Mouse (Mus musculus): ENCODE data around the gene Mdm4. TPM values are rescaled to one million over a fixed set of nuclear protein-coding genes. Genes with fewer than 3 reads are reported as not detected.
A peak's percentile ranks its signal among the peaks of the same experiment; 100 is the strongest.

Mdm4 gene
- polyA plus RNA-seq, 1 experiment = 147 TPM

- Histone ChIP-seq H3K4me3 (ENCODE audit: control insufficient read depth, insufficient read depth, low read length) (no peak overlapping the region), H3K27me3 (ENCODE audit: control insufficient read depth, insufficient read depth, low read length) (no peaks in the 10 kb centered on the region), H3K36me3 (ENCODE audit: control insufficient read depth, insufficient read depth, low read length) (no peaks in the 10 kb centered on the region), H3K27ac (ENCODE audit: control insufficient read depth, insufficient read depth, low read length) (no peak overlapping the region), H3K4me1 (replicated peaks; ENCODE audit: control insufficient read depth, insufficient read depth, low read length) (peaks cover 20% of the 10 kb centered on the region)
- DNase-seq = no peak
- TF ChIP-seq CTCF (IDR thresholded peaks at IDR 0.05; ENCODE audit: borderline replicate concordance, control insufficient read depth, extremely low read depth, insufficient read depth, low read length, poor library complexity) (no peak), POLR2A (IDR thresholded peaks at IDR 0.05; ENCODE audit: control insufficient read depth, extremely low read depth, insufficient read depth, low read length, poor library complexity) (no peak)
- 91% methylated on average over 6 of the region's 6 CpGs for WGBS
Measured at GRCm38 (mm10) chr1:133075651-133076400, 45.5 kb upstream of the Mdm4 start.

GRCm38 (mm10) chr1:133074541-133074940 lies 44.2 kb upstream of the Mdm4 start:
- H3K4me3 ChIP-seq (ENCODE audit: control insufficient read depth, insufficient read depth, low read length) = no peak overlapping the region
- peaks cover 29% of the 10 kb centered on the region for H3K4me1 ChIP-seq (replicated peaks; ENCODE audit: control insufficient read depth, insufficient read depth, low read length)
- no peak for DNase-seq
- H3K27me3 ChIP-seq (ENCODE audit: control insufficient read depth, insufficient read depth, low read length) = no peaks in the 10 kb centered on the region
- H3K36me3 ChIP-seq (ENCODE audit: control insufficient read depth, insufficient read depth, low read length) = no peaks in the 10 kb centered on the region
- H3K27ac ChIP-seq (ENCODE audit: control insufficient read depth, insufficient read depth, low read length) = no peak overlapping the region
- 97% methylated on average over 13 of the region's 13 CpGs for WGBS
- no peak for TF ChIP-seq POLR2A (IDR thresholded peaks at IDR 0.05; ENCODE audit: control insufficient read depth, extremely low read depth, insufficient read depth, low read length, poor library complexity)
- TF ChIP-seq CTCF (IDR thresholded peaks at IDR 0.05; ENCODE audit: borderline replicate concordance, control insufficient read depth, extremely low read depth, insufficient read depth, low read length, poor library complexity) = no peak

DNA sequence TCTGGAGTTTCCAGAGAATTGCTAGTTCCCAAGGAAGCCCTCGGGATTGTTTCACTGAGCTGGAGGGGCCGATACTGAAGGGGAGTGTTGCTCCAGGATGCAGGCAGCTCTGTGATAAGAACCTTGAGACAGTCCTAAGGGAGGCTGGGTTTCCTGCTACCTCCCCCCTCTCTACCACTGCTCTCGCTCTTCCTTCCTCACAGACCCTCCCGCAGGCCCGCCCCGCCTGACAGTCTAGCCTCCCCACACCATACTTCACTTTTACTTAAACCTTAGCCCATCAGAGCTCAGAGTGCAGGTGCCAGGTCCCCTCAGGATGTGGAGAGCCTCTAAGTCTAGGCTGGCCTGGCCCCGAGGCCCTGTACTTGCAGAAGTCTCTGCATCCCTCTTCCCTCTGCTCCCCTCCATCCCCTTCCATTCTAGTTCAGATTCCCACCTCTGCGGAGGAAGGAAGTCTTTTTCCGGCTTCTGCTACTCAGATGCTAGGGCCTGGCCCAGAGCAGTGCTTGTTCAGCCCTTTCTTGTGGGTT lies 43.0 kb upstream of the Mdm4 start:
- WGBS = 7% methylated on average over 9 of the region's 9 CpGs
- Histone ChIP-seq H3K27me3 (ENCODE audit: control insufficient read depth, insufficient read depth, low read length) (no peaks in the 10 kb centered on the region), H3K4me1 (replicated peaks; ENCODE audit: control insufficient read depth, insufficient read depth, low read length) (peaks cover 37% of the 10 kb centered on the region), H3K36me3 (ENCODE audit: control insufficient read depth, insufficient read depth, low read length) (no peaks in the 10 kb centered on the region), H3K27ac (ENCODE audit: control insufficient read depth, insufficient read depth, low read length) (no peak overlapping the region), H3K4me3 (ENCODE audit: control insufficient read depth, insufficient read depth, low read length) (no peak overlapping the region)
- peak; percentile 56 for DNase-seq
- no peak for TF ChIP-seq CTCF (IDR thresholded peaks at IDR 0.05; ENCODE audit: borderline replicate concordance, control insufficient read depth, extremely low read depth, insufficient read depth, low read length, poor library complexity)
- no peak for TF ChIP-seq POLR2A (IDR thresholded peaks at IDR 0.05; ENCODE audit: control insufficient read depth, extremely low read depth, insufficient read depth, low read length, poor library complexity)

GRCm38 (mm10) chr1:133071666-133072381 lies 41.5 kb upstream of the Mdm4 start:
- TF ChIP-seq POLR2A (IDR thresholded peaks at IDR 0.05; ENCODE audit: control insufficient read depth, extremely low read depth, insufficient read depth, low read length, poor library complexity) = no peak
- TF ChIP-seq CTCF (IDR thresholded peaks at IDR 0.05; ENCODE audit: borderline replicate concordance, control insufficient read depth, extremely low read depth, insufficient read depth, low read length, poor library complexity) = no peak
- DNase-seq = no peak
- Histone ChIP-seq H3K27me3 (ENCODE audit: control insufficient read depth, insufficient read depth, low read length) (no peaks in the 10 kb centered on the region), H3K4me3 (ENCODE audit: control insufficient read depth, insufficient read depth, low read length) (no peak overlapping the region), H3K27ac (ENCODE audit: control insufficient read depth, insufficient read depth, low read length) (no peak overlapping the region), H3K36me3 (ENCODE audit: control insufficient read depth, insufficient read depth, low read length) (no peaks in the 10 kb centered on the region), H3K4me1 (replicated peaks; ENCODE audit: control insufficient read depth, insufficient read depth, low read length) (peaks cover 37% of the 10 kb centered on the region)
- 85% methylated on average over 16 of the region's 16 CpGs for WGBS

- DNase-seq = no peak
- WGBS = 19% methylated on average over 5 of the region's 5 CpGs
- Histone ChIP-seq H3K36me3 (ENCODE audit: control insufficient read depth, insufficient read depth, low read length) (no peaks in the 10 kb centered on the region), H3K4me3 (ENCODE audit: control insufficient read depth, insufficient read depth, low read length) (no peak overlapping the region), H3K27ac (ENCODE audit: control insufficient read depth, insufficient read depth, low read length) (no peak overlapping the region), H3K27me3 (ENCODE audit: control insufficient read depth, insufficient read depth, low read length) (no peaks in the 10 kb centered on the region), H3K4me1 (replicated peaks; ENCODE audit: control insufficient read depth, insufficient read depth, low read length) (peaks cover 37% of the 10 kb centered on the region)
- no peak for TF ChIP-seq POLR2A (IDR thresholded peaks at IDR 0.05; ENCODE audit: control insufficient read depth, extremely low read depth, insufficient read depth, low read length, poor library complexity)
- TF ChIP-seq CTCF (IDR thresholded peaks at IDR 0.05; ENCODE audit: borderline replicate concordance, control insufficient read depth, extremely low read depth, insufficient read depth, low read length, poor library complexity) = no peak
Measured at GRCm38 (mm10) chr1:133070157-133070556, 39.8 kb upstream of the Mdm4 start.

DNA sequence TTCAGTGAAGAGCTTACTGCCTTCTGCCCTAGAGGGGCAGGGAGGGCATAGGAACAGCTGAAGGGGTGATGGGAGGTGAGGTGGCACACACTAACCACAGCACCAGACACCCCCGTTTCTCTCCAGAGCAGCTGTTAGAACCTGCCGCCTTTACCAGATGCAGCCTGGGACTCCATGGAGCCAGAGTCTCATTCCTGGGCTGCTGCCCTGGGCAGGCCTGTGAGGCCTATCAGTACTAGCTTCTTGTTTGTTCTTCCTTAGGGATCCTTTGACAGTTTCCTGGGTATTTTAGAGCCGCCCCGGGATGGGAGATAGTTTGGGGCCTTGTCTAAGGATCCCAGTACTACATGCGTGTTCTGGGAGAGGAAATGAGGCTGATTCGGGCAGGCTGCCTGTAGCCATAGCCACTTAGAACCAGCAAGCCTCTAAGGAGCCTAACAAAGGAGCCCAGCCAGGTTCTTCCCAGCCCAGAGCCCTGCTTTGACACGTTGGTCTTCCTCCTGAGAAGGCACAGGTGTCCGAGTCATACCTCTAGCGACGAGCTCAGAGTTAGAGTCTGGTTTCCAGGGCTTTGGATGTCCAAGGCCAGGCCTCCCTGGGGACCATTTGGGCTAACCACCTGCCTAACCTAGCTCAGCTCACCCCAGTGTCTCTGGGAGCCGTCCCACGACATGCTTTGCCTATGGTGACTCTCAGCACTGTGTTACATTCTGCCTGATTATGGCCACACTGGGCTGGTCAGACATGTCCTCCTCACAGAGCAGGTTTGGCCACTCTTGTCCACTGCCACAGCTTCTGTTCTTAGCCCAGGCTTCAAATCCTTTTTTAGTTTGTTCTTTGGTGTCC lies 39.1 kb upstream of the Mdm4 start:
- DNase-seq = no peak
- peak overlapping the region; percentile 10; the same call in 1 of the 2 replicates for H3K27ac ChIP-seq (ENCODE audit: control insufficient read depth, insufficient read depth, low read length)
- no peaks in the 10 kb centered on the region for H3K36me3 ChIP-seq (ENCODE audit: control insufficient read depth, insufficient read depth, low read length)
- peaks cover 37% of the 10 kb centered on the region for H3K4me1 ChIP-seq (replicated peaks; ENCODE audit: control insufficient read depth, insufficient read depth, low read length)
- TF ChIP-seq CTCF (IDR thresholded peaks at IDR 0.05; ENCODE audit: borderline replicate concordance, control insufficient read depth, extremely low read depth, insufficient read depth, low read length, poor library complexity) (no peak), POLR2A (IDR thresholded peaks at IDR 0.05; ENCODE audit: control insufficient read depth, extremely low read depth, insufficient read depth, low read length, poor library complexity) (no peak)
- H3K4me3 ChIP-seq (ENCODE audit: control insufficient read depth, insufficient read depth, low read length) = no peak overlapping the region
- 45% methylated on average over 12 of the region's 12 CpGs for WGBS
- H3K27me3 ChIP-seq (ENCODE audit: control insufficient read depth, insufficient read depth, low read length) = no peaks in the 10 kb centered on the region

Measured in thymus, adult 2 months (tissue).